Mouse (Mus musculus): Measurements from ENCODE around the gene Garem2. TPM values are rescaled to one million over a fixed set of nuclear protein-coding genes. Genes with fewer than 3 reads are reported as not detected.
A peak's percentile ranks its signal among the peaks of the same experiment; 100 is the strongest.
"Not testable (repeated sequence)": the region's sequence is repeated elsewhere in the genome, so short reads cannot be mapped to it uniquely, and the experiment has no call there.

The Garem2 gene
- polyA plus RNA-seq (2015; fragmentation: Nextera tagmentation; extraction: Ambion mirVana), result 8.6 and 11.8 TPM in 2 replicates

DNA sequence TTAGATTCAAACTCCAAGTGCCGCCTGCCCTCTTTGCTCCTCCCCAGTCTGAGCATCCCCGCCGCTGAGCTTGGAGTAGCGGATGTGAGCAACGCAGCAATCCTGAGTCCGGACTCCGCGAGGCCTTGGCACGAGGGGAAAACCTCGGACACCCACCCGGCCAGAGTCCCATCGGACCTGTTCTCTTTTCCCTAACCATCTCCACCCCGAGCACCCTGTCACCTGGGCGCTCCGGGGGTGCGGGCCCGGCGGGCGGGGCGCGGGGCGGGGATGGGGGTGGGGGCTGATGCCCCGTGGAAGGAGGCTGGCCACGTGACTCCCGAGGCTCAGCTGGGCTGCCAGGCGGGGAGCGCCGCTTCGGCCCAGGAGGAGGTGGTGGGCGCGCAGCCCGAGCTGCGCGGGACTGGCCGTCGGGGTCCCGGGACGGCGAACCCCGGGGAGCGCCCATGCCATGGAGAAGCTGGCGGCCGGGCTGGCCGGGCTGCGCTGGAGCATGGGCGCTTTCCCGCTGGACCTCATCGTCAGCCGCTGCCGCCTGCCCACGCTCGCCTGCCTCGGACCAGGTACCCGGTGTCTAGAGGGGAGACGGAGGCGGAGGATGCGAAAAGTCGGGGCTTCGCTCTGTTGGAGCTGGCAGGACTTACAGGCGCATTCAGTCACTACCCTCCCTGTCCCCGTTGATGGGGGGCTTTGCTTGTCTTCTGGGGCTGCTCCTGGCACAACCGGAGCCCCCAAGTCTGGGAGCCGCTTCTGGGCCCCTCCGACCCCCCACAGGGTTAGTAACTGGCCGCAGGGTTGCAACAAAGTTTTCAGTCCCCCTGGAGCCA lies at the start of gene Garem2:
Garem2 (plus strand) TSS at position 321 of the 827 bp plus-strand sequence.
- peaks cover 28% of the 10 kb centered on the region for H3K4me1 ChIP-seq (ENCODE audit: control insufficient read depth, insufficient read depth, low read depth, low read length)
- H3K4me2 ChIP-seq (ENCODE audit: low read length), result peak within 1 kb of the TSS; percentile 96
- peak within 1 kb of the TSS; percentile 52 for H3K27ac ChIP-seq (ENCODE audit: low read depth, low read length)
- no peaks in the 10 kb centered on the region for H3K9me3 ChIP-seq (ENCODE audit: control insufficient read depth, low read length)
- peak within 1 kb of the TSS; percentile 75 for H3K4me3 ChIP-seq (ENCODE audit: low read length)
- H3K27me3 ChIP-seq (replicated peaks; ENCODE audit: control insufficient read depth, insufficient read depth, low read length), result peaks cover 4% of the 10 kb centered on the region
- ATAC-seq, result peak; percentile 29; the same call in 1 of the 2 replicates
- H3K9ac ChIP-seq (ENCODE audit: low read depth, low read length), result peak within 1 kb of the TSS; percentile 81
- under 1% methylated on average over 47 of the region's 65 CpGs for WGBS
- no peaks in the 10 kb centered on the region for H3K36me3 ChIP-seq (ENCODE audit: control insufficient read depth, insufficient read depth, low read length)

- H3K9ac ChIP-seq (ENCODE audit: low read depth, low read length), result no peak overlapping the region
- H3K27me3 ChIP-seq (replicated peaks; ENCODE audit: control insufficient read depth, insufficient read depth, low read length), result no peaks in the 10 kb centered on the region
- 55% methylated on average over 6 of the region's 6 CpGs for WGBS
- H3K4me1 ChIP-seq (ENCODE audit: control insufficient read depth, insufficient read depth, low read depth, low read length), result no peaks in the 10 kb centered on the region
- H3K27ac ChIP-seq (ENCODE audit: low read depth, low read length), result no peak overlapping the region
- no peak for ATAC-seq
- no peaks in the 10 kb centered on the region for H3K9me3 ChIP-seq (ENCODE audit: control insufficient read depth, low read length)
- H3K4me2 ChIP-seq (ENCODE audit: low read length), result no peak overlapping the region
- peaks cover 6% of the 10 kb centered on the region for H3K36me3 ChIP-seq (ENCODE audit: control insufficient read depth, insufficient read depth, low read length)
- no peak overlapping the region for H3K4me3 ChIP-seq (ENCODE audit: low read length)
These were observed 46.7 kb upstream of the Garem2 start for GRCm38 (mm10) chr5:30058216-30058731.

GRCm38 (mm10) chr5:30059607-30060006 lies 45.4 kb upstream of the Garem2 start:
- not testable (repeated sequence) for H3K9ac ChIP-seq (ENCODE audit: low read depth, low read length); H3K4me1 ChIP-seq (ENCODE audit: control insufficient read depth, insufficient read depth, low read depth, low read length); H3K27me3 ChIP-seq (replicated peaks; ENCODE audit: control insufficient read depth, insufficient read depth, low read length); H3K4me2 ChIP-seq (ENCODE audit: low read length); H3K9me3 ChIP-seq (ENCODE audit: control insufficient read depth, low read length); H3K4me3 ChIP-seq (ENCODE audit: low read length); H3K27ac ChIP-seq (ENCODE audit: low read depth, low read length); H3K36me3 ChIP-seq (ENCODE audit: control insufficient read depth, insufficient read depth, low read length); ATAC-seq
- WGBS, result 62% methylated on average over 5 of the region's 5 CpGs

GRCm38 (mm10) chr5:30067726-30068125 lies 37.2 kb upstream of the Garem2 start:
- Histone ChIP-seq H3K4me3 (ENCODE audit: low read length) (no peak overlapping the region), H3K9me3 (ENCODE audit: control insufficient read depth, low read length) (no peaks in the 10 kb centered on the region), H3K27ac (ENCODE audit: low read depth, low read length) (no peak overlapping the region), H3K27me3 (replicated peaks; ENCODE audit: control insufficient read depth, insufficient read depth, low read length) (no peaks in the 10 kb centered on the region), H3K4me2 (ENCODE audit: low read length) (no peak overlapping the region), H3K36me3 (ENCODE audit: control insufficient read depth, insufficient read depth, low read length) (peaks cover 6% of the 10 kb centered on the region), H3K4me1 (ENCODE audit: control insufficient read depth, insufficient read depth, low read depth, low read length) (peaks cover 3% of the 10 kb centered on the region), H3K9ac (ENCODE audit: low read depth, low read length) (no peak overlapping the region)
- 62% methylated on average over 6 of the region's 6 CpGs for WGBS
- ATAC-seq, result no peak

- 77% methylated on average over 6 of the region's 6 CpGs for WGBS
- Histone ChIP-seq H3K4me3 (ENCODE audit: low read length) (no peak overlapping the region), H3K4me2 (ENCODE audit: low read length) (no peak overlapping the region), H3K4me1 (ENCODE audit: control insufficient read depth, insufficient read depth, low read depth, low read length) (peaks cover 3% of the 10 kb centered on the region), H3K36me3 (ENCODE audit: control insufficient read depth, insufficient read depth, low read length) (peaks cover 3% of the 10 kb centered on the region; the same call in 1 of the 2 replicates), H3K9ac (ENCODE audit: low read depth, low read length) (no peak overlapping the region), H3K9me3 (ENCODE audit: control insufficient read depth, low read length) (no peaks in the 10 kb centered on the region), H3K27ac (ENCODE audit: low read depth, low read length) (no peak overlapping the region), H3K27me3 (replicated peaks; ENCODE audit: control insufficient read depth, insufficient read depth, low read length) (no peaks in the 10 kb centered on the region)
- no peak for ATAC-seq
These were observed 33.3 kb upstream of the Garem2 start for GRCm38 (mm10) chr5:30071677-30072076.

GRCm38 (mm10) chr5:30072377-30072776 lies 32.6 kb upstream of the Garem2 start:
- Histone ChIP-seq H3K4me1 (ENCODE audit: control insufficient read depth, insufficient read depth, low read depth, low read length) (peaks cover 3% of the 10 kb centered on the region), H3K27ac (ENCODE audit: low read depth, low read length) (no peak overlapping the region), H3K4me2 (ENCODE audit: low read length) (peak overlapping the region; percentile 93), H3K9ac (ENCODE audit: low read depth, low read length) (peak overlapping the region; percentile 83), H3K27me3 (replicated peaks; ENCODE audit: control insufficient read depth, insufficient read depth, low read length) (no peaks in the 10 kb centered on the region), H3K36me3 (ENCODE audit: control insufficient read depth, insufficient read depth, low read length) (peaks cover 3% of the 10 kb centered on the region; the same call in 1 of the 2 replicates), H3K9me3 (ENCODE audit: control insufficient read depth, low read length) (no peaks in the 10 kb centered on the region), H3K4me3 (ENCODE audit: low read length) (peak overlapping the region; percentile 84)
- ATAC-seq, result no peak
- 47% methylated on average over 3 of the region's 3 CpGs for WGBS

GRCm38 (mm10) chr5:30072825-30073821 lies 31.8 kb upstream of the Garem2 start, which contains the start of gene Tyms:
TSS of gene Tyms (minus strand) at chr5:30073617.
- ATAC-seq, result peak; percentile 98
- no peaks in the 10 kb centered on the region for H3K9me3 ChIP-seq (ENCODE audit: control insufficient read depth, low read length)
- 2% methylated on average over 37 of the region's 45 CpGs for WGBS
- peak within 1 kb of the TSS; percentile 93 for H3K4me2 ChIP-seq (ENCODE audit: low read length)
- H3K27ac ChIP-seq (ENCODE audit: low read depth, low read length), result peak within 1 kb of the TSS; percentile 75; the same call in 1 of the 2 replicates
- no peaks in the 10 kb centered on the region for H3K27me3 ChIP-seq (replicated peaks; ENCODE audit: control insufficient read depth, insufficient read depth, low read length)
- peak within 1 kb of the TSS; percentile 84 for H3K4me3 ChIP-seq (ENCODE audit: low read length)
- peak within 1 kb of the TSS; percentile 83 for H3K9ac ChIP-seq (ENCODE audit: low read depth, low read length)
- H3K36me3 ChIP-seq (ENCODE audit: control insufficient read depth, insufficient read depth, low read length), result no peaks in the 10 kb centered on the region
- H3K4me1 ChIP-seq (ENCODE audit: control insufficient read depth, insufficient read depth, low read depth, low read length), result peaks cover 3% of the 10 kb centered on the region

DNA sequence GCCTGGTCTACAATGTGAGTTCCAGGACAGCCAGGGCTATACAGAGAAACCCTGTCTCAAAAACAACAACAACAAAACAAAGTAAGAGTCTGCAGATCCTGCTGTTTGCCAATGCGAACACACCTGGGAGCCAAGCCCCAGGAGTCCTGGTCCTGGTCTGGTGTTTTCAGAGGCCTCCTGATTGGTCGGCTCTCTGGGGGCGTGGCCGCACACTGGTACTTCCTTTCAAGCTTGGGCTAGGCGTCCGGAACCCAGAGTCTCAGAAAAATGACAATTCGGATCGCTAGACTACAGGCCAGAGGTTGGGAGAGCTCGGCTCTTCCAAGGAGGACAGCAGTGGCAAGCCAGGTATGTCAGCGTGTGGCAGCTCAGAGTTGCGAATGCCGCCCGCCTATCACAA lies 12.3 kb upstream of the Garem2 start:
- H3K27me3 ChIP-seq (replicated peaks; ENCODE audit: control insufficient read depth, insufficient read depth, low read length), result no peaks in the 10 kb centered on the region
- no peak overlapping the region for H3K4me2 ChIP-seq (ENCODE audit: low read length)
- no peaks in the 10 kb centered on the region for H3K36me3 ChIP-seq (ENCODE audit: control insufficient read depth, insufficient read depth, low read length)
- no peaks in the 10 kb centered on the region for H3K9me3 ChIP-seq (ENCODE audit: control insufficient read depth, low read length)
- no peak overlapping the region for H3K4me3 ChIP-seq (ENCODE audit: low read length)
- no peaks in the 10 kb centered on the region for H3K4me1 ChIP-seq (ENCODE audit: control insufficient read depth, insufficient read depth, low read depth, low read length)
- H3K9ac ChIP-seq (ENCODE audit: low read depth, low read length), result no peak overlapping the region
- H3K27ac ChIP-seq (ENCODE audit: low read depth, low read length), result no peak overlapping the region
- no peak for ATAC-seq
- 71% methylated on average over 13 of the region's 13 CpGs for WGBS
